Mouse (Mus musculus): ENCODE data around the gene Dnajb5. TPM values are rescaled to one million over a fixed set of nuclear protein-coding genes. Genes with fewer than 3 reads are reported as not detected.
"Not testable (repeated sequence)": the region's sequence is repeated elsewhere in the genome, so short reads cannot be mapped to it uniquely, and the experiment has no call there.

Gene Dnajb5
- total RNA-seq, 2 experiments from 2014 or later = 118 to 161 TPM

DNA sequence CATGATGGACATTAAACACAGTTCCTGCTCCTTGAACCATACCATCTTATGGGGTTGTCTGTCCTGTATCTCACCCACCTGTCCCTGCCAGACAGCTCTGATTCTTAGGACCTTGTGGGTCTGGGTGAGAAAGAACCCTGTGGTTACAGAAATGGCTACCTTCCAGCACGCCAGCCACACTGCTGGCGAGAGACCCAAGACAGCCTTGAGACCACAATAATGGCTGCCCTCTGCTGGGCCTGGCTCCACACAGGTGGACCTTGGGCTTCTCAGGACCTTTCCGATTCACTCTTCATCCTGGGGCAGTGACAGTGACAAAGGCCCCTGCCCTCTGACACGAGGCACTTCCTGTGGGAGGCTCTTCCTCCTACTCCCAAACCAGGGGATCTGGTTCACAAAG is 9.8 kb downstream of the Dnajb5 start:
- no peak for DNase-seq
- intact Hi-C loops (cut with DNase I; ENCODE audit: low total_unique reads) = no loop called here

DNA sequence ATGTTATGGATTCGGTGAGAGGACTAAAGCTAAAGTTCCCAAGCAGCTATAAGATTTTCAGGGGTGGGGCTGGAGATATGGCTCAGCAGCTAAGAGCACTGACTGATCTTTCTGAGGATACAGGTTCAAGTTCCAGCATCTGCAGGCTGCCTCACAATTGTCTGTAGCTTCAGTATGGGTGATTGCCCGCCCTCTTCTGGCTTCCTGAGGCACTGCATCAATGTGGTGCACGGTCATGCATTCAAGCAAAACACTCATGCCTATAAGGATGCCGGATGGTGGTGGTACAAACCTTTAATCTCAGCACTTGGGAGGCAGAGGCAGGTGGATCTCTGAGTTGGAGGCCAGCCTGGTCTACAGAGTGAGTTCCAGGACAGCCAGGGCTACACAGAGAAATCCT is 12.0 kb downstream of the Dnajb5 start:
- intact Hi-C loops (cut with DNase I; ENCODE audit: low total_unique reads) = no loop called here
- DNase-seq = peak; percentile 55

DNA sequence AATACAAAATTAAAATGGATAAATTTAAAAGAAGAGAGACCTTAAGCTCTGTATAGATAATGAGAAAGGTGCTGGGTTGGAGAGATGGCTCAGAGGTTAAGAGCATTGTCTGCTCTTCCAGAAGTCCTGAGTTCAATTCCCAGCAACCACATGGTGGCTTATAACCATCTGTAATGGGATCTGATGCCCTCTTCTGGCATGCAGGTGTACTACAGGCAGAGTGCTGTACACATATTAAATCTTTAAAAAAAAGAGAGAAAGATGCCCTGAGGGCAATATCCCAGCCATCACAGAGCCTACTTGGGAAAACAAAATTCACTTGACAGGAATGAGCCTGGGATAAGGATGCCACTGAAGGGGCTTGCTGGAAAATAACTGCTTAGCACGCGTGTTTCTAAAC is 13.9 kb downstream of the Dnajb5 start:
- no peak for DNase-seq
- intact Hi-C loops (cut with DNase I; ENCODE audit: low total_unique reads) = no loop called here

DNA sequence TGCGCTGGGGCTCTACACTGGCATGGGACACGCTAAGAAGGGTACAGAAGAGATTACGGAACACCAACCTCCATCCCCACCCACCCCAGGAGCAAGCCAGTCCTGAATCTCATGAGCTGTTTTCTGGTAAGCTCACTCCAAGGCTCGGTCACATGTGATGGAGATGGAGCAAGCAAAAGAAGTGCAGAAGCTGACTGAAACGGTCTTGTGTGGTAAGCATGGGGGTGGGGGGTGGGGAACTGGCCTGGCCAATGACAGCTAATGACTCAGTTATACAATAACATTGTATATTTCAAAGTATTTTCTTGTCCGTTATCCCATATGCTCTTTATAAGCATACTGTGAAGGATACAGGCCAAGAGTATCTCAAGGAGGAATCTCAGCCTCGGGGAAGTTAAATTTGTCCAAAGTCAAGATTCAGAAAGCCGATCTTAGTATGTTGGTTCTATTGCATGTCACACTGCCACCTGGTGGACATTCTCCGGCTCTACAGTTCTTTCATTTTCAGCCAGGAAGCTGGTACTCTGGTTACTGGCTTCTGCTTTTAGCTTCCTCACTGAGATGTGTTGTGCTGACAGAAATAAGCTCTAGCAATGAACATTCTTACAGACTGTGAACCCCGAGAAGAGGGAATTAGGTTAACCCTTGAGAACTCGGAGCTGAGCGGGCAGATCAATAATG is 15.6 kb downstream of the Dnajb5 start:
- intact Hi-C loops (cut with DNase I; ENCODE audit: low total_unique reads) = loop anchor here (5.0 kb wide), 1 partner anchor 88 kb away; no protein-coding TSS in a partner anchor

DNA sequence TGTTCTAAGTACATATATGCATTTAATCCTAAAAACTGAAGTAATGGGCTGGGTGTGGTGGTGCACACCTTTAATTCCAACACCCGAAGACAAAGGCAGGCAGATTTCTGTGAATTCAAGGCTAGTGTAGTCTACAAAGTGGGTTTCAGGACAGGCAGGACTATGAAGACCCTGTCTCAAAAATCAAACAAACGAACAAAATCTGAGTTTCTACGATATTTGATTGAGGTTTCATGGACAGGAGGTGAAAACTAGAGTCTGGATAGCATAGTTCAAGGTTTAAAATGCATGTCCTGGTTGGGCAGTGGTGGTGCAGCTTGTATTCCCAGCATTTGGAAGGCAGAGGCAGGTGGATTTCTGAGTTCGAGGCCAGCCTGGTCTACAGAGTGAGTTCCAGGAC is 19.7 kb downstream of the Dnajb5 start, which contains the start of gene 1700022I11Rik:
TSS of gene 1700022I11Rik (plus strand) at position 301 of the 400 bp plus-strand sequence.
- DNase-seq = no peak
- intact Hi-C loops (cut with DNase I; ENCODE audit: low total_unique reads) = loop anchor here (5.0 kb wide), 1 partner anchor 92 kb away; no protein-coding TSS in a partner anchor

More for the DNA sequence above, 15.6 kb downstream of the Dnajb5 start:
- no peak for DNase-seq

DNA sequence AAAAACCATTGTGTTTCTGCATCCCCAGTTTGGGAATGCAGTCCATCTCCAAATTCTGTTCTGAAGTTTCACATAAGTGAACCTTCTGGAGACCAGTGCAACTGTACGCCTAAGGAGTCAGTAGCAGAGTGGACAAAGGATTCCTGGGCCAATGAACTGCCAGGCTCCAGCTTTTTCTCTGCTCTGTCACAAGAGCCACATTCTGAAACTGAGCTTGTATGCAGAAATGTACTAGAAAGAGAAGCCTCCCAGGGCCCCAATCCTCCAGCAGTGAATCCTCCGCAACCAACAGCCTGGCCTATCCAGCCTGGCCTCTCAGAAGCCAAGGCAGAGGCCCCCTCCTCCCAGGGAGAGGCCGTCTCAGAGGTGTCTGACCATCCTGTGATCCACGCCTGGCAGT is 23.3 kb downstream of the Dnajb5 start:
- DNase-seq = no peak
- intact Hi-C loops (cut with DNase I; ENCODE audit: low total_unique reads) = no loop called here

DNA sequence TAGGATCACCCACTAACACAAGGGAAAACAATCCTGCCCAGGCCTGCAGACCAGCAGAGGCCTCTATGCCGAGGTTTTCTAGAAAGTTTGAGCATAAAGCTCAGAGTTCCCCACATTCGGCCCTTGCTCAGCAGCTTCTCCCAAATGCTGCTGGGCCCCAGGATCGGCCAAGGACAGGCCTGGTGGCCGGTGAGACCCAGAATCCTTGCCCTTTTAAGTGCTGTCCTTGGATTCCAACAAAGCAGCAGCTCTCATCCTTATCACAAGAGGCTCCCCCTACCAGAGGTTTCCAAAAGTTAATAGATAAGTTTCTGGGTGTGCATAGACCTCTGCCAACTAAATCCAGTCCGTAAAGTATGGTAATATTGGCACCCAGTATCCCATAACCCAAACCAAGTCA is 24.3 kb downstream of the Dnajb5 start:
- intact Hi-C loops (cut with DNase I; ENCODE audit: low total_unique reads) = no loop called here
- no peak for DNase-seq

DNA sequence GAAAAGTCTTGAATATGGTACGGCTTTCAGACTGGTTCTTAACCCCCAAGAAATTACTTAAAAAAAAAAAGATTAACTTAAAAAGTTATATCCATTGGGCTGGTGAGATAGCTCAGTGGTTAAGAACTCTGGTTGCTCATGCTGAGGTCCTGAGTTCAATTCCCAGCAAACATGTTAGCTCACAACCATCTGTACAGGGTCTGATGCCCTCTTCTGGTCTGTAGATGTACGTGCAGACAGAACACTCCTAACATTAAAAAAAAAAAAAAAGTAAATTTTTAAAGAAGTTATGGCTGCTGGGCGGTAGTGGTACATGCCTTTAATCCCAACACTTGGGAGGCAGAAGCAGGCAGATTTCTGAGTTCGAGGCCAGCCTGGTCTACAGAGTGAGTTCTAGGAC is 28.4 kb downstream of the Dnajb5 start:
- no peak for DNase-seq
- intact Hi-C loops (cut with DNase I; ENCODE audit: low total_unique reads) = no loop called here

DNA sequence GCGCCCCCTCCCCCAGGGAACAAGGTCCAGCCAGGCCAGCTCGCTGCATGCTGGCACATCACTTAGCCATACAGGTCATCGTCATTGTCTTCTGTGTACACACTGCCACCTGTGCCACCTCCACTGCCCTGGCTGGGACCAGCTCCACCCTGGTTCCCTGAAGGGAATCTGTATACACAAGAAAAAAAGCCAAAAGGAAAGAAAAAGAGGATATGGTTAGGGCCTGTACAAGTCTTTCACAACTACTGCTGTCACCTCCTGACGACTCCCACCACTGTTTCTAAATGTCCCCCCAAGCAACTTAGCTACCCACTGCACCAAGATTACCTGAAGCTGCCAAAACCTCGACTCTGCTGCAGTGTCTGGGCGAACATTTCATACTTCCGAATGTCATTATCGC is 30.9 kb downstream of the Dnajb5 start:
- DNase-seq; intact Hi-C loops (cut with DNase I; ENCODE audit: low total_unique reads): not testable (repeated sequence)

DNA sequence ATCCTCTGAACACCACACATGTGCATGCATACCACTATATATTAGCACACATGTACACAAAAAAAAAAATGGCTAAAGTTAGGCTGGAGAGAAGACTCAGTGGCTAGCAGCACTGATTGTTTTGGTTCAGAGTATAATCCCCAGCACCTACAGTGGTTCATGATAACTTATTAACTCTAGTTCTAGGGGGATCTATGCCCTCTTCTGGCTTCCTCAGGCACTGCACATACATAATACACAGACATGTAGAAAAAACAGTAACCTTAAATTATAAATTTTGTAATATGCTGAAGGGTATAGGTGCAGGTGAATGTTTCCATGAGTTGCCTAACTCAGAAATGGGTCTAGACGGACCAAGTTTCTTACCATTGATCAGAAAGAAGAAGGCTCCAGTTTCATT is 38.7 kb downstream of the Dnajb5 start:
- DNase-seq = no peak
- intact Hi-C loops (cut with DNase I; ENCODE audit: low total_unique reads) = no loop called here

DNA sequence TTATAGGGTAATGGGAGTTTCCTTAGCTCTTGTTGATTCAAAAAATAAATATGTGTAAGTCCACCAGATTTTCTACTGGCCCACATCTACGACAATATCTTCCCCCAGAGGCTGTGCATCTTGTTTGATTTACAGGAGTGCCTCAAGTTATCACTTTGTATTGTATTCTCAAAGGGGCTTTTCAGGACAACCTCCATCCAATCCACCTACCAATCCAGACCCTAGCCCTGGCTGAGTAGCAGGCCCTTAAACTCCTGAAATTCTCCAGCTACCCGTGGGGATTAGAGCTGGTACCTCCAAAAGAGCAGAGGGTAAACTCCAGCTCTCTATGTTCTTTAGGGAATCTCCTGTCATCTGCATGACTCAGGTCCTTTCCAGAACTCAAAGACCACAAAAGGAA is 48.4 kb downstream of the Dnajb5 start:
- intact Hi-C loops (cut with DNase I; ENCODE audit: low total_unique reads) = no loop called here
- no peak for DNase-seq

DNA sequence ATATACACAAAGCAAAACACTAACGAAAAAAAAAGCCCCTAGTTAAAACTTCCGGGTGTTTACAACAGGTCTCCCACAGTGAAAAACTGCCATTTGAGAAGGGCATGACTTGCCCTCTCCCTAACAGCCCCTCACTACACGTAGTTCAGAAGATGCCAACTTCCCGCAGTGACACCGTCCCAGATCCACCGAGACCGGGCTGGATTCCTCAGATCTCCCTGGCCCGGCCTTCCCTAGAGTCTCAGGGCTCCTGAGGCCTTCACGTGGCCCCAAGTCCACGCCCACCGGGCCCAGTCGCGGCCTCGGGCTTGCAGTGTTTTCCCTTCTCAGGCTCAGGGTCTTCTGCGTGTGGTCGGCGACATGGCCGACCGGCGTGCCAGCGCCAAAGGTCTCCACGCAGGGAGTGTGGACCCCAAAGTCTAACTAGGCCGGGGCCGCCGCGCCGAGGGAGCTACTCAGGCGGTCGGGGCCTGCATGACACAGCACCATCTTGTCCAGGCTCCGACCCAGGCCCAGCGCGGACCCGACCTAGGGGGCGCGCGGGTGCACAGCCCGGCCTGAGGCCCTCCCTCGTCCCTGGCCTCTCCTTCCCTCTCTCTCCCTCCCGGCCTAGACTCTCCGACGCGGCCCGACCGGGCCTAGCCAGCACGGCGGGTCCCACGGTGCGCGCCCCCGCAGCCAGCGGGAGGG is 50.0 kb downstream of the Dnajb5 start:
- peak; percentile 75 for DNase-seq
- intact Hi-C loops (cut with DNase I; ENCODE audit: low total_unique reads) = no loop called here

DNA sequence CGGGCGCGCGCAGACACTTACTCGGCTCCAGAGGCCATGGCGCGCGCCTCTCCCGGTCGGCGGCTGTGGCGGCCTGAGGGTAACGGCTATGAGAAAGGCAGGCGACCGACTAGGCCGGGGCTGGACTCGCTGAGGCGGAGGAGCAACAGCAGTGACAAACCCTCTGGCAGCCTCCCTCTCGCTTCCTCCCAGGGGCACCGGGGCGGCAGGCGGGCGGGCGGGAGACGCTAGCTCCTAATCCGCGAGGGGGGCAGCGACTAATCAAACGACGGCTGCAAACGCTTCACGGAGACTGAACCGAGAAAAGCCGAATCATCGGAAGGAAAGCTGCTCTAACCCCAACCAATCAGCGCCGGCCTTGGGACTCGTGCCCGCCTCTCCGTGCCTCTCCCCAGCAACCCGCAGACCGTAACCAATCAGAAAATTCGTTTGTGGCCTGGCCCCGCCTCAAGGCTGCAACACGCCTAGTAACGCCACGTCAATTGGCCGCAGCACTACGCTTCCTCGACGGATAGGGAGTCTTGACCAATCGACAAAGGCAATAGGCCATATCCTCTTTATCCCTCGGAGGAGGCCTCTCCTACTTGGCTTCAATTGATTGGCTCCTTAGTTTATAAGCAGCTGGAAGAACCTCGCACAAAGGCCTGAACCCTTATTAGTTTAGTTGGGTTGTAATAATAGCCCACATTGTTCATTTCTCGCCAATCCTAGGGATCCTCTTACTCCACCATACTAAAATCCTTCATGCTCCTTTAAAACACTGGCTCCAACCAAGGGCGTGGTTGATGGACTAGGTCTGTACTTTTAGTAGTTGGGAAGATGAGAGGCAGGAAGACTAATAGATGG is 50.8 kb downstream of the Dnajb5 start, which contains the start of gene Vcp:
TSS of gene Vcp (minus strand) at position 367 of the 846 bp plus-strand sequence.
- intact Hi-C loops (cut with DNase I; ENCODE audit: low total_unique reads) = not testable (repeated sequence)
- DNase-seq = peak; percentile 99

DNA sequence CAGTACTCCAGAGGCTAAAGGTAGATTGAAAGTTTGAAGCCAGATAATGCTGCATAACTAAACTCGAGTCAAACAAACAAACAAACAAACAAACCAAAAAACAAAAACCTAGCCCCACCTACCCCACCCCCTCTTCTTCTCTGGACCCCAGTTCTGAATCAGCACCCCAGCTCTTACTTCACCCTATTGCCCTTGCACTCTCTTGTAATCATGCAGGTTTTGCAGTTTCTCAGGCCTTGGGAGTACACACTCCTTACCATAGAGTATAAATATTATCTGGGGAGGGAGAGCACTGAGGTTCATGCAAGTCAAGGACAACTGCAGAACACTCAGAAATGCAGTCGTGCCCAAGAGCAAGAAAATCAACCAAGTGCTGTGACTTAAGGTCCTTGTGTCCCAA is 51.7 kb downstream of the Dnajb5 start:
- no peak for DNase-seq
- intact Hi-C loops (cut with DNase I; ENCODE audit: low total_unique reads) = no loop called here

DNA sequence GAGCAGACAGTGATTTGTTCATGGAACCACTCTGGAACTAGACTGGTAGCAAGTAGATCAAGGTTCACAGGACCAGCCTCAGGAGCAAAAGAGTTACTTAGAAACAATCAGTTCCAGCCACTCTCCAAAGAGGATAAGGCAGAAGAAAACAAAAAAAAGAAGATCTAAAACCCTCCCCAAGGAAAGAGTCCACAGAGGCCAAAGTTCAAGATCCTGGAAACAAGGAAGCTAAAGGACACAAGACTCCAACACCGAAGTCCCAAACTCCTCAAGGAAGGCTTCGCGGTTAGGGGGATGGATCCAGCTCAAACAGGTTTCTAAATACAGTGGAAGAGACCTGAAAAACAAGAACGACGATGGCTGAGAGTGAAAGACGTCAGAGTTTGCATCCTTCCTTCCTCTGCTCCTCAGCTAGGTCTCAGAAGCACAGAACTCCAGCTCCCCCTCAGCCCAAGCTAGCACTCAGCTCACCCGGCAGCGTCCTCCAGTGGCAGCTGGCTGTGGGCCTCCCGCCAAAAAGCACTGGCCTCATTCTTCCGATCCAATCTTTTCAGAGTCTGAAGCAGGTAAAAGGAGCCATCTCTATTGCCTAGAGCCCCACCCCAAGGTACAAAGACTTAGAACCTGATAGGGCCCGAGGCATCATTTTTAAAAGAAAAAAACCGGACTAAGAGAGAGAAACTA is 53.3 kb downstream of the Dnajb5 start:
- DNase-seq = peak; percentile 33
- intact Hi-C loops (cut with DNase I; ENCODE audit: low total_unique reads) = no loop called here

DNA sequence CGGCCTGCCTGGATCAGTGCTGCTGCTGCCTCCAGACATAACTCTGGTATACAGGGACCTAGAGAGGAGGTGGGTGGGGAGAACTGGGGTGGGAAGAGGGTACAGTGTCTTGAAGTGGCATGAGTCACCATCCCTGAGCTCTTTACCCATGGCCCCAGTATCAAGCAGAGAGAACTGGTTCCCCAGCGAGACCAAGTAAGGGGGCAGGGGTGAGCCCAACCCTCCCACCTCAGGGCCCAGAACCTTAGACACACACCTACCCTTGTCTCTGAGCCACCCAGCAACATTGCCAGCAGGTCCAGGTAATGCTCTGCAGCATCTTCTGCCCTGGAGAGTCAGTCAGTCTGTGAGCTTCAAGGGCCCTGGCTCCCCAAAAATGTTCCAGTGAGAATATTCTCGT is 55.3 kb downstream of the Dnajb5 start:
- intact Hi-C loops (cut with DNase I; ENCODE audit: low total_unique reads) = no loop called here
- no peak for DNase-seq

DNA sequence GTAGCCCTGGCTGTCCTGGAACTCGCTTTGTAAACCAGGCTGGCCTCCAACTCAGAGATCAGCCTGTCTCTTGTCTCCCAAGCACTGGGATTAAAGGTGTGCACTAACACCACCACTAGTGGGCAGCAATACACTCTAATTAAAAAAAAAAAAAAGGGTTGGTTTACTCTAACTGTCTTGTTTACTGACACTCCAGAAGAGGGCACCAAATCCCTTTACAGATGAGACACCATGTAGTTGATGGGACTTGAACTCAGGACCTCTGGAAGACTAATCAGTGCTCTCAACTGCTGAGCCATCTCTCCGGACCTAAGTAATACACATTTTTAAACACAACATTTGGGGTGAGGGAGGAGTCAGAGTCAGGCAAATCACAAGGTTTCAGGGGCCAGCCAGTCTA is 56.2 kb downstream of the Dnajb5 start:
- intact Hi-C loops (cut with DNase I; ENCODE audit: low total_unique reads) = no loop called here
- DNase-seq = peak; percentile 12

Data from gastrocnemius, postnatal 14 days (tissue).